Mouse (Mus musculus): ENCODE measurements around the gene Plce1.
"Not testable (repeated sequence)": the region's sequence is repeated elsewhere in the genome, so short reads cannot be mapped to it uniquely, and the experiment has no call there.

The Plce1 gene

DNA sequence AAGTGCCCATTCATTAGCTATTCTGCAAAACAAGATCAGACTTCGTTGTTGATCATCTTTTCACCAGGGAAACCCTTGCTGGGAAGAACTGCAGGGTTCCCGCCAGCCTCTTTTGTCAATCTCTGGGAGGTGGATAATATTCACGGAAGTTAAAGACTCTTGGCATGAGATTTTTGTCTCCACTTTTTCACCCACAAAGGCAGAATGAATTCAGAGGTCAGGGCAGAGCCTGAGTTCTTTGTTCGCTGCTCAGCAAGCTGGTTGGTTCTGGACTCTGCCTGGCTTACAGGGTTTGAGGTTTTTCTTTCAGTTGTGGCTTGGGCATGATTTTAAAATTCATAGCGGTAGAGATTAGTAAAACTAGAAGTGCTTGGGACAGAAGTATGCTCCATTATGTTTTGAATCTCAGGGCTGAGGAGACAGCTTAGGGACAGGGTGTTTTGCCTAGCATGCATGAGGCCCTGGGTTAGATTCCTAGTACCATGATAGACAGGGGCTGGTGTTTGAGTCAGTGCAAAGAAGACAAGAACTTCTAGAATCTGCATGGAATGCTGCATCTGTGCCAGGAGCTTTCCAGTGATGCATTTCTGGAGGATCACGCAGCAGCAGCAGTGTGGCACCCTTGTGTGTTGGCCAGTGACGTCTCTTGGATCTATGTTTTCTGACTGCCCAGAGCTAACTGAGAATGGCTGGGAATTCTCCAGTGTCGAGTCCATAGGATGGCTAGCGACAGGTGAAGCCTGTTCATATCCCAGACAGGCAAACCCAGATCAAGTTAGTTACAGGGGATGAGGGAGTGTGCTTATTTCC, 7.4 kb downstream of the Plce1 start:
- DNase-seq (ENCODE audit: low read depth, low spot score): no peak

DNA sequence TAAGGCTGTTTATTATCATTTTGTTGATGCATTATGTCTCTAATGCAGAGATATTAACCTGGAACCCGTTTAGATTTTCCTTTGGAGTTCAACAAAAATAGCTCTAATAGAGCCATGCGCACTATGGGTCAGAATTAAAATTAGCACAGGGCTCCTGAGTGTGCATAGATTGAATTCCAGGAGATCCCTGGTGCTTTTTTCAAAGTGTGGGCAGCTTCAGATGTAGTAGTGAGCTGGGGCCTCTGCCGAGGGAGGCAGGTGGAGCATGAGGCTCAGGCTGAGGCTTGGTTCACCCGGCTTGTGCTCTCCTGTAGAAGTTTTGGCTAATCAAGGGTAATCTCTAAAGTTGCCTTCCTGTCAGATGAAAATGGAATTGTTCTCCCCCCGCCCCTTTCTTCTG, 17.3 kb downstream of the Plce1 start:
- no peak for DNase-seq (ENCODE audit: low read depth, low spot score)

DNA sequence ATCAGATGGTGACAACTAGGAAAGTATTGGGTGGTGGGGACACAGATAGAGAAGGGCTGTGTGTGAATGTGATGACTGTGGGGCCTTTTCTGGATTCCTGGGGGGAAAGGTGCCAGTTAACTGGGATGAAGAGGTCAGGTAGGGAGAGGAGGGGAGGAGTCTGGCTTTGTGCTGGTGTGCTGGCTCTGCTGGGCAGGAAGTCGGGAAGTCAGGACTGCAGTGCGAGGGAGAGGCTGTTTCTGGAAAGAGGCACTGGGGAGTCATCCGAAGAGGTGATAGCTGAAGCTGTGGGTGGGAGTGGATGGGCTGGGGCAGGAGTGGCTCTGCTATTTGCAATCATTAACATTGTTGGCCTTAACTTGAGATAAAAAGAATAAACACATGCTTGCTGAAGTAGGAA, 23.7 kb downstream of the Plce1 start:
- no peak for DNase-seq (ENCODE audit: low read depth, low spot score)

DNA sequence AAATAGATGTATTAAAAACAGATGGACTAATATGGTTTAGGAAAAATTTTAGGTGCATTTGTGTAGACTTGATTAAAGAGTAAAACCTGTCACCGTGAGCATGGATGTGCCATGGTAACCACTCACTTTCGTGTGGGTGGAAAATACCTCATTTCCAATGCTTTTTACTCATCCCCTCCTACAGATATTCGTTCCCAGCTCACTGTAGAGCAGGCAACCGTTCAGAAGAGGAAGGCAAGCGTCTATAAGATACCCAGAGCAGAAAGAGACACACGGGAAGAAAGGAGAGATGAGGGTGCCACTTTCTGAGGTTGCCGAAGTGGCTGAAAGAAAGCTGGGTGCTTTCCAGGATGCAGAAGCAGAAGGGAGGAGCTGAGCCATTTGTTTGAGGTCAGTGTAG, 25.2 kb downstream of the Plce1 start:
- no peak for DNase-seq (ENCODE audit: low read depth, low spot score)

DNA sequence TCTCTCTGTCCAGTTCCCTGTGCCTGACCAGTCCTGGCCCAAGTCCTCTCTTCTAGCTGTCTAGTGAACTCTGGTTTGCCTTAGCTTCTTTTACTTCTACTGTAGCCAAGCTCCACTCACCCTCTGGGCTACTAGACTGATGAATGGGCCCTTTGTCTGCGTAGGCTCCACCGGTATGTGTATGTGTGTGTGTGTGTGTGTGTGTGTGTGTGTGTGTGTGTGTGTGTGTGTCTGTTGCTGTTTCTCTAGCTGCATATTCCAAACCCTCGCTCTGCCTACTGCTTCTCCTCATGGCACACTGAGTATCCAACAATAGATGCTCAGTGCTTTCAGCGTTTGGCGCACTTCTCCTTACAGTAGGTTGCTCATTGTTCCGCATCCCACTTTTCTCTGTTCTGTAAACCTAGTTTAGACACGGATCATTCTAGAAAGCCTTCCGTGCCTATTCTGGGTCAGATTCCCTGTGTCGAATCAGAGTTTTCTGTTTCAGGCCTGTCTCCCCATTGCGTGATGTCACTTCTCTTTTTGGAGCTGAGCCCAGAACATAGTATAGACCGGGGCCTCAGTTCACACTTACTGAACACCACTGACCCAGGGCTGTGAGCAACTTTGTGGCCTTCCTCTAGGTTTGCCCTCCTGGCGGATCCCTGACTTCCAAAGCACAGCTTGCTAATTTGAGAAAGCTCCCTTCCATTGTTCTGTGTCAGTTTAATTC, 26.5 kb downstream of the Plce1 start:
- no peak for DNase-seq (ENCODE audit: low read depth, low spot score)

DNA sequence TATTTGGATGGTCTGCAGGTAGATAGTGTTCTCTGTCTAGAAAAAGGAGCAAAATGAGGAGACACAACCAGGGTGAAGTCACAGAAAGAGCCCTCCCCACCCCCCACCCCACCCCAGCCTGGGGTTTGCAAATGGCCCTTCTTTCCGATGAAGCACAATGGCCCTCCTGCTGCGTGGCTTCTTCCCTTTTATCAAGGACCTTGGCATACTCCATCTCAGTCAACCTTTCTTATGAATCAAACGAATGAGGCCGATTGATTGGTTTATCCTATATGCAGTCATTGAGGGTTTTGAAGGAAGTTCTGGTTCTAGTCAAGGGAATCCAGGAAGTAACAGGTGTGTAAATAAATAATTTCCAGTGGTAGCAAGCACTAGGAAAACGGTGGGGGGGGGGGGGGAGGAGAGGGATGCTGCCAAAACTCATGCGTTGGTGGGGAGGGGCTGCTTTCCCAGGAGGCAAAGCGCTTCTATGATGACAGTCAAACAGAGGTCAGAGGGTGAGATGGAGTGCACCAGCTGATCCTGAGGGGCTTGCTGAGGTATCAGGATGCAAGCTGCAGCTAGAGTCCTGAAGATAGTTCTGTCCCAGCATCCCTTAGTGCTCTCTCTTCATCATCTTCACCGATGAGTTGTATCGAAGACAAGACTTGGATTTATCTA, 27.2 kb downstream of the Plce1 start:
- DNase-seq (ENCODE audit: low read depth, low spot score): no peak

DNA sequence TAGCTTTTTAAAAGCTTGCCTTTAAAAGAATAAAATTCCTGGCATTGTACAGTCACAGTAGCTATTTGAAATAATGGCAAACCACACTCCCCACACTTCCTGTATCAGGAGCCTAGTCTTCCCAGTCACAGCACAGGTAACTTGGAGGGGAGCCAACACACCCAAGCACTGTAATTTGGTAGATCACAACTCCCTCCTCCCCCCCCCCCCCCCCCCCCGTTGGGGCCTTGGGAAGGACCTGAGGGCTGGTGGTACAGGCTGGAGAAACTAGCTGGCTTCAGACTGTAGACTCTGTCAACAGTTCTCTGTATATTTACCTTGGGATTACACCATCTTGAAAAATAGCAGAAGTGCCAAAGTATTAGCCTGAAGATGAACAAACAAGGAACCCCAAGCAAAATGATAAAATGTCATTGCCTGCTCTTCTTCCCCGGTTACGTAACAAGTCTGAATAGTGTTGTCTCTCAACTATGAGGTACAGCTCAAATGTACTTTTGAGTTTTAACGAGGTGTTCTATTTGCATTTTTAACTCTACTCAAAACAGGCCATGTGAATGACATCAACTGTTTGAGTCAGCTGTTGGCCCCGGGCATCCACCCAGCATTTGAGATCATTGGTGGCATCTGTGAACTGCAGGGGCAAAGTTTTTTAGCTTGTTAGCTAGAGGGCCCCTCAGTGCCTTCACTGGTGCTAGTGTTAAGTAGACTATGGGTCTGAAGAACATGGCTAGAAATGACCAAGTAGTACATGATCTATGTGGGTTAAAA, 33.7 kb downstream of the Plce1 start:
- no peak for DNase-seq (ENCODE audit: low read depth, low spot score)

DNA sequence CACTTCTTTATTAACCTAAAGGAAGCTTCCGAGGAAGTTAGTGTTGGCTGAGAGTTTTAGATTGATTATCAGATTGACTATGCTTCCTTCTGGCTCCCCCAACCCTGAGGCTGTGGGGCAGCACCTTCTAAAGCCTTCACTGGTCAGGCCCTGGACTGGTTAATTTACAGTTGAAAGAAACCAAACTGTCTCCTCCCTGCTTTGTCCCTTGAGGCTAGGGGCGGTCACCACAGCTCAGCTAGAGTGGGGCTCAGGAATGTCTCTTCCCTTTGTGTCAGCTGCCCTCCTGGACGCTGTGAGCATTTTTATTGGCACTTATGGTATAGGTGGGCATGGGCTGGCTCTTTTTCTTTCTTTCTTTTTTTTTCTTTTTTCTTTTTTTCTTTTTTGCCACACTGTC, 45.9 kb downstream of the Plce1 start:
- DNase-seq (ENCODE audit: low read depth, low spot score): no peak

DNA sequence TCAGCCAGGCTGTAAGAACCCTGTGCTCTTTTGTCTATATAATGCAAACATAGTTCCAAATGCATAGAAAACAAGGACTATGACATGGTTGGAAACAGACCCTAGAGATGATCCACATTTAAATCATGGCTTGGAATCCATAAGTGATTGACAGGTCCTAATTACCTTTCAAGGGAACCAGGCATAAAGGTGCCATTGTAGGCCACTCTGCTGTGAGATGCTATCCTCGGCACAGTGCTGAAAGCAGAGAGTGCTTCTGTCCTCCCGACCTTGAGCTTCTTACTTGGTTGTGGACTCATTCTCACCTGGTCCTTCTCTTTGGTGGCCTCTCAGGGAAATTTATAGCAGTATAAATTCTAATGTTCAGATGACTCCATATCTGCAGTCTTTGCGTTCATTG, 46.6 kb downstream of the Plce1 start:
- no peak for DNase-seq (ENCODE audit: low read depth, low spot score)

DNA sequence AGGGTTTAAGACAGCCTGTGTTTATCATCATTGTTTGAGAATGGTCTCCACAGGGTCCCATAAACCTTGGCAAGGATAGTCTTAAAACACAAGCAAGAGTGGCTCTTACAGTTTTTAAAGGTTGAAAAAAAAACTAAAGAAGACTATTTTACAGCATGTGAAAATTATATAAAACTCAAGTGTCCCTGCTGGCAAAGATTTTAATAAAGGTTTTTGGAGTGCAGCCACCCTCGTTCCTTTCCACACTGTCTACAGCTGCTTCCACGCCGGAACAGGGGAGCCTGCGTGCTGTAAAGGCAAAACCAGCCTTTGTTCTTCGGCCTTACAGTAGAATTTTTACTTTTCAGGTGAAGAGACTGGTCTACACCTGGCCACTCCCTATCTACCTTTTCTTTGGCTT, 52.3 kb downstream of the Plce1 start:
- no peak for DNase-seq (ENCODE audit: low read depth, low spot score)

DNA sequence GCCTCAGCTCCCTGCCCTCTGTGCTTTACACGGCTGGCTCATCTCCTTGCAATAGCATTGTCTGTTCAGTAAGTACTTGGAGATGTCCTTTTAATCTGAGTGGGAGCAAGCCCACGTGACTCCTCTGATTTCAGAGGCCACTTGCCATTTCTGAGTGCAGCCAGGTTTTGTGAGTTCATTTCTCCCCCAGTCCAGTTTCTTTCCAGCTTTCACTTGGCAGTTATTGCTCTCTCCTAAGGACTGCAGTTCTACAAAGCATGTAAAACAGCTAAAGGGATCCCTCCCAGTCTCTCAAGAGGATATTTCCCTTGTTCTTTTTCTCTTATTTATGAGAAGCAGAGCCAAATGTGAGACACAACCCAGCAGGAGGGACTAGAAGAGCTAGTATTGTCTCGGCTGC, 58.4 kb downstream of the Plce1 start:
- peak; percentile 80 for DNase-seq (ENCODE audit: low read depth, low spot score)

DNA sequence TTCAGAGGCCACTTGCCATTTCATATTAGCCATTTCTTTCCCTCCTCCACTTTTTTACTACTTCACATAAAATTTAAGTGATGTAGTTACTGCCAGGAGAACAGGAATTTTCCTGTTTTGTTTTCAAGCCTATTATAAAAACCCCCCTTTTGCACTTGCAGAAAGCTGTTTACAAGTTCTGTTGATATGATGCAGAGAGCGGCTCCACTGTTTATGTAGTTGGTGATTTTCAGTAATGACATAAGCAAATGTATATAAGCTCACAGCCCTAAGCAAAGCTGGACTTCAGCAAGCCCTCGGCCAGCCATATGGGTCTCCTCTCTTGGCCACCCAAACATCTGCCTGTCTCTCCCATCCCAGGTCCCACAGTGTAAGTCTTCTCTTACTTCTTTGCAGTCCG, 59.6 kb downstream of the Plce1 start:
- no peak for DNase-seq (ENCODE audit: low read depth, low spot score)

DNA sequence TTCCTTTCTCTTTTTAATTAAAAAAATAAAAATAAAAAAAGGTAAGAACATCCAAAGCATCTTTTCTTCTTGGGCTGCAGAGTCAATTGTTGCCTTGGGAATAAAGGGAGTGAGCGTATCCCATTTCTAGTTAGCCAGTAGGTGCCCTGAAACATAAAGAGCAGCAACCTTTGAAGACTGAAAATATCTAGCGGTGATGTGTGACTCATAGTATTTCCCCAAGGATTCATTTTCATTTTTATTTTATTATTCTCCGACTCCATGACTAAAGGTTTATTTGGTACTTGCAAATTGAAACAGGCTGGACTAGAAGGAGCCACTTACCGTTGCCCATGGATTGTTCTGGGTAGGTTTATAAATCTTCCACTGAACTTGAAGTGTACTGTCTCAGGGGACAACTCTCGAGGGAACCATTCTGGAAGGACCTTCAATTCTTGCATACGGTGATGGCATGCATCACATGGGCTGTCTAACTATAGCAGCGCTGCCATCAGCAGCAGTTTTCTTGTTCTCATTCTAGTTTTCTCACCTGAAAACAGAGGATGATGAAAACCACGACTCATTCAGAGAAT, 68.7 kb downstream of the Plce1 start:
- no peak for DNase-seq (ENCODE audit: low read depth, low spot score)

DNA sequence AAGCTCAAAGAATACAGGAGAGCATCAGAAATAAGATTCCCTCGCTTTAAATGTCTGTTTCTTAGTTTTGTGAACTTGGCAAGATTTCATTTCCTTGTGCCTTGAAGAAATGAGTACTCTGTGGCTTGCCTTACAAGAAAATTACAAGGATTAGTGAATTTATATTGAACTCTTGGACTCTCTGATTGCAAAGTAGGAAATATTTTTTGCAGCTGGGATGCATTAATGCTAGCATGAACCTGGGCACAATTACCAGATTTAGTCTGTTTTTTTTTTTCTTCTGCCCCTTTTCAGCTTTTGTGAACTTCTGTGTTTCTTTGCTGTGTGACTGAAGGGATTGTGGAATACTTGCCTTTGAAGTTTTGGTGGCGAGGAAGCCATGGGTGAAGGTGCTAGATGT, 72.6 kb downstream of the Plce1 start:
- no peak for DNase-seq (ENCODE audit: low read depth, low spot score)

DNA sequence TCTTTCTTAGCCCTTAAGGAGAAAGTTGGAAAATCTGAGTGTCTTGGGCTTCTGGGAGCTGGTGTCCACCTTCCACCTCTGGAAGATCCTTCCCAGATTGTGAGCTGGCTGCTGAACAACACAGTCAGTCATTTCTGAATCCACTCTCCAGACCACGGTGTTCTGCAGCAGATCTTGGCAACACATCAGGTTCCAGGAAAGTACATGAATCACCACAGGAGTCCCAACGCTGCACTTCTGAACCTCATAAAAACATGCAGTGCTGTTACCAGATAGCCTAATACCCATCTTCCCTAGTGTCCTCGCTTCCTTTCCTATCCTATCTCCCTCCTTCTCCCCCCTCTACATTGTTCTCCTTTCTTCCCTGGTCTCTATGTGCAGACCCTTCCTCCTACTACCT, 74.5 kb downstream of the Plce1 start:
- DNase-seq (ENCODE audit: low read depth, low spot score): peak; percentile 71

DNA sequence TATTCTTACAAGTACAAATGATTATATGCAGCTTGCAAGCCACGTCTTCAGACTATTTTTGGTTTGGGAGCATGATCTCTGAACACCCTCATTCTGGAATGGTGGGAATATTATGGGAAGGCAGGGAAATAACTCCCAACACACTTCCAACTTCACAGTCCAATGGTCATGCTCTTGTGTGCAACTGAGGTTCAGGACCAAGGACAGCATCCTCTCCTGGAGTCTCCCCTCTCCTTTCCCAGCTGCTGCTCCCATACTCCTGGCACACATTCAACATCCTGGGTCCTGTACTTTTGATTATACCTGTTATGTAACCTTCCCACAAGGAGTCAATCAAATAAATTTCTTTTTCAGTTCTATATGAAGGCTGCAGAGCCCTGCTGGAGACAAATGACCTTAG, 77.9 kb downstream of the Plce1 start:
- DNase-seq (ENCODE audit: low read depth, low spot score): no peak

DNA sequence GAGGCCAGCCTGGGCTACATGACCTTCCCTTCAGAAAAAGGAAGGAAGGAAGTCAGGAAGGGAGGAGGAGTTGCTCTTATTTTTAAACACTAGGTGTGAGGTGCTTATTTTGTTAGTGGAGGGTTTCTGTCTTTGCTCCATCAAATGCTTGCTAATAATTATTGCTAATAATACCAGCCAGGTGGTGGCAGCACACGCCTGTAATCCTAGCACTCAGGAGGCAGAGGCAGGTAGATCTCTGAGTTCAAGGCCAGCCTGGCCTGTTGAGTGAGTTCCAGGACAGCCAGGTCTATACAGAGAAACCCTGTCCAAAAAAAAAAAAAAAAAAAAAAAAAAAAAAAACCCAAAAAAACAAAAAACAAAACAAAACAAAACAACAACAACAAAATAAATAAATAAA, 81.0 kb downstream of the Plce1 start:
- not testable (repeated sequence) for DNase-seq (ENCODE audit: low read depth, low spot score)

DNA sequence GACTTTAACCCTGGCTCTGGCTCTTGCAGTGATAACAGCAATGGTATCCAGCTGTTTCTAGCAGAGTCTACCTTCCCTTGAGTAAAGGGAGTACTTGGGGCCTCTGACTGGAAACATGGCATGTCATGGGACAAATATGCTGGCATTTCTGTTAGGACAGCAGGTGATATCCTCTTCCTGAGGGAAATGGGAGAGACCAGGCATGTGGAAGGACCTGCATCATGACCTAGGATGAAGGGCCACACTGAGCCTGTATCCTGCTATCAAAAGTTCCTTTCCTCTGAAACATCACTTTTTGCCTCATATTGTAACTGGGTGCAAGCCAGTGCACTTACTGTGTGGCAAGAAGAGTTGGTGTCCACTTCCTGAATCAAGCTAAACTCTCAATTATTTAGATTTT, 85.2 kb downstream of the Plce1 start:
- no peak for DNase-seq (ENCODE audit: low read depth, low spot score)

DNA sequence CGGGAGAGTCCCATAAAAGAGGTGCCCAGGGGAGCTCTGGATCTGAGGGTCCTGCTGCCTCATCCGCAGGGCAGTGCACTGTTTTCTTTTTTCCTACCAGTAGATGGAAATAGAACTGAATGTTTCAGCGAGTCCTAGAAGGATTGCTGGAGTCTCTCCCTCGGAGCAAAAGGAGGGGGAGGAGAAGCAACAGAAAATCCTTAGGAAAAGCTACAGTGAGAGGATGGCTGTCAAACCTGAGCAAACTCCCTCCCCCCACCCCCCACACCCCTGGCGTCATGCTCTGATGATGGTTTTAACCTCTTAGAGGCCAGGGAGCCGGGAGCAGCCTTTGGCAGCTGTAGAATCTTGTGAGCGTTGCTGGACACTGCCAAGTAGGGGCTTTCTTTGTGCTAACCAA, 85.8 kb downstream of the Plce1 start:
- DNase-seq (ENCODE audit: low read depth, low spot score): no peak

DNA sequence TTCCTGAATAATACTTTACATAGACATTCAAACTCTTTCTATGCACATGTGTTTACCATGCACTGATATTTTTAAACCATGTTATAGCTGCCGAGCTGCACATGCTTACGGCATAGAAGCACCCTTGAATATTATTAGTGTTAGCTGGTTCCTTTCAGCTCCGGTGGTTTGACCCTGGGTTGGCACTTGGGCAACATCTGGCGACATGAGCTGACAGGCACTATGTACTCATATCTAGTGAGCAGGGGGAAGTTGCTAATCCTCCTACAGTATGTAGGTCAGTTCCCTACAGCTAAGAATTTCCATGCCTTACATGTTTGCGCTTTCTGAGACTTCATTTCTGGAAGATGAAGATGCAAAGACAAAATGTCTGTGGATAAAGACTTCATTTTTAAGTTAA, 86.4 kb downstream of the Plce1 start:
- no peak for DNase-seq (ENCODE audit: low read depth, low spot score)

DNA sequence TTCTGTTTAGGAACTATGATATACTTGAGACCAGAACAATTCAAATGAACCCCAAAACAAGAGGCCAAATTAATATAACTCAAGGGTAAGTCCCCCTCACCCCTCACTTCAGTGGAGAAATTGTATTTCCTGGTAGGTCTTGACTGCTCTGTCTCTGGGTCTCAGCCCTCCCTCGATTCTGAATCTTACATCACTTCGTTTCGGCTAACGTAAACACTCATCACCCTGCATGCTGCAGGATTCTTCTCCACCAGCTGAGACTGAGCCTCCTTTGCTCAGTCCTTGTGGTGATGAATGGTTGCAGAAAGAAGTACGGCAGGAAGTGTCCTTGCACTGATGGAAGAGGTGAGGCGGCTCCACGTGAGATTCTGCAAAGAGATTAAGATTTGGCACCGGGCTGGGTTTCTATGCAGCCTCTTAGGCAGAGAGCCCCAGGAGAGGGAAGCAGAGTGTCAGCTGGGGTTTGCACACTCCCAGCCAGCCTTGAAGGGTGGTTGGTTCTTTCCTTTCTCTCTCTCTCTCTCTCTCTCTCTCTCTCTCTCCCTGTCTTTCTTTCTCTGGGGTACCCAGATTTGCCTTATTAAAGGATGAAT, 97.7 kb downstream of the Plce1 start:
- DNase-seq (ENCODE audit: low read depth, low spot score): no peak
